Mouse (Mus musculus) spleen, adult 2 months (tissue): ENCODE measurements at regions not wholly inside any gene's neighbourhood (a gene's known extent, or its start where the extent isn't known, plus 50 kb on each side); places are given as distances from the start of the nearest gene placed in this dataset.

Experiments
- DNase-seq, 2 experiments: peaks; one replicate each; pipeline versions ENCODE4 v3.0.0 to v3.0.0-alpha.2; 2012 to 2021; ENCODE audit warnings: low spot score in 2 of 2, low read depth in 1 of 2
- H3K27ac ChIP-seq: fragments of 200-500 bp; 2 replicates; pipeline ENCODE4 v1.5.1; 2012; ENCODE audit warnings: low read length, inconsistent platforms; ENCODE audit not compliant: insufficient read depth
- H3K27me3 ChIP-seq: fragments of 200-500 bp; 2 replicates; pipeline ENCODE4 v1.6.1; 2012; ENCODE audit warnings: mild to moderate bottlenecking, moderate library complexity, low read length, inconsistent platforms; ENCODE audit not compliant: control insufficient read depth, insufficient read depth
- H3K36me3 ChIP-seq: fragments of 200-500 bp; 2 replicates; pipeline ENCODE4 v1.6.1; 2012; ENCODE audit warnings: mild to moderate bottlenecking, low read length, inconsistent platforms; ENCODE audit not compliant: control insufficient read depth, insufficient read depth
- H3K4me1 ChIP-seq: fragments of 200-500 bp; 2 replicates; pipeline ENCODE4 v1.6.1; 2011; ENCODE audit warnings: inconsistent platforms; ENCODE audit not compliant: control insufficient read depth, insufficient read depth, insufficient read length
- H3K4me3 ChIP-seq: fragments of 200-500 bp; 2 replicates; pipeline ENCODE4 v1.5.1; 2011; ENCODE audit warnings: mild to moderate bottlenecking, inconsistent platforms; ENCODE audit not compliant: insufficient read depth, insufficient read length; ENCODE audit errors: extremely low read depth
- CTCF ChIP-seq: fragments of 200-500 bp; IDR thresholded peaks from 2 replicates; pipeline ENCODE4 v1.5.1; 2011; ENCODE audit warnings: mild to moderate bottlenecking, inconsistent platforms; ENCODE audit not compliant: insufficient read depth, insufficient read length, insufficient replicate concordance; ENCODE audit errors: extremely low read depth
- POLR2A ChIP-seq: fragments of 200-500 bp; IDR thresholded peaks from 2 replicates; pipeline ENCODE4 v1.6.1; 2011; ENCODE audit warnings: low read depth, low read length, inconsistent platforms
- WGBS: fragments of 180-500 bp; shearing (Covaris S2); methylation state at CpG from one replicate; pipeline ENCODE4 v1.1.7; 2018; 5-methylcytosine and 5-hydroxymethylcytosine counted together

DNA sequence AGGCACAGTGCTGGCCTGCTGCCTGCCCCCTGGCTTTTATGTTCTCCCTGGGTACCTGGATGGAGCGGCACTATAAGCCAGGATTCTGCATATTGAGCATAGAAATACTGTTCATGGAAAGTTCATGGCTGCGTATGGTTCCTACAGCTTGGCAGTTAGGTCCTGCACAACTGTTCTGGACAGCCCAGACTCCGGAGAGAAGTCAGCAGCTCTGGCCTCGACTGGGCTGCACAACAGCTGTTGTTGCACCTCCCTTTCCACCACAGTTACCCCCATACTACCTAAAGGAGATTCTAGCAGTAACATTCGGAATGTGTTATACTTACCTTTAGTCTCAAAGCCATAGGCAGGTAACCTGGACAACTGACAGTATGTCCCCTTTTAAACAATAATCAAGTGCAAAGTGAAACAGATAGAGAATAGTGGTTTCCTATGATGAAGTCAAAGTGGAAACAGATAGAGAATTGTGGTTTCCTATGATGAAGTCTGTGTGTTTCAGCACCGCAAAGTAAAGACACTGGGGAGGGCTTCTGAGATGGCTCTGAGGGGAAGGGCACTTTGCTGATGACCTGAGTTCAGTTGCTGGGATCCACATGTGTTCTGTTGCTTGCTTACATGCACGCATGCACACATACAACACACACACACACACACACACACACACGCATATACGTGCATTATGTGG, 2099.2 kb downstream of the 4930444P10Rik start:
- Histone ChIP-seq H3K27ac (no peak overlapping the region), H3K4me1 (0 out of 2 replicates have a peak, but pooled peaks cover 2% of the 10 kb centered on the region), H3K36me3 (no peaks in the 10 kb centered on the region), H3K4me3 (no peak overlapping the region), H3K27me3 (no peaks in the 10 kb centered on the region)
- 54% methylated on average over 9 of the region's 9 CpGs for WGBS
- TF ChIP-seq POLR2A (no peak), CTCF (no peak)
- DNase-seq: no peak

DNA sequence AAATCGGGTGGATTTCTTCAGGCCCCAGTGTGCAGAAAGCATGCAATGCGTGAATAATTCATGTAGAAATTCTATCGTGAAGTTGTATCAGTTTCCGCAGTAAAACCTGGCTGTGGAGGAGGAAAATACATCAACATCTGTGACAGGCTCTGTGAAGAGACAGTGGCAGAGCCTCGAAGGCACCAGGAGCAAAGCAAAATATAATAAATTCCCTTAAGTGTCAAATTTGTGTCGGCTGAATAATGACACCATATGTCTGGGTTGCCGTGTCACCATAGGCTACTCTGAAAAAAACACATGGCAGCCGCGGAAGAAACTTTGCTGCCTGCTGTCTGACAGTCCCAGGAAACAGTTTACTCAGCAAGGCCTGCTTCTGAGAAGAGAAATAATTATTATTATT, 2100.1 kb downstream of the 4930444P10Rik start:
- no peak for DNase-seq
- Histone ChIP-seq H3K4me1 (0 out of 2 replicates have a peak, but pooled peaks cover 2% of the 10 kb centered on the region), H3K4me3 (no peak overlapping the region), H3K36me3 (no peaks in the 10 kb centered on the region), H3K27ac (no peak overlapping the region), H3K27me3 (no peaks in the 10 kb centered on the region)
- TF ChIP-seq POLR2A: no peak
- TF ChIP-seq CTCF: no peak
- WGBS: 90% methylated on average over 9 of the region's 9 CpGs

DNA sequence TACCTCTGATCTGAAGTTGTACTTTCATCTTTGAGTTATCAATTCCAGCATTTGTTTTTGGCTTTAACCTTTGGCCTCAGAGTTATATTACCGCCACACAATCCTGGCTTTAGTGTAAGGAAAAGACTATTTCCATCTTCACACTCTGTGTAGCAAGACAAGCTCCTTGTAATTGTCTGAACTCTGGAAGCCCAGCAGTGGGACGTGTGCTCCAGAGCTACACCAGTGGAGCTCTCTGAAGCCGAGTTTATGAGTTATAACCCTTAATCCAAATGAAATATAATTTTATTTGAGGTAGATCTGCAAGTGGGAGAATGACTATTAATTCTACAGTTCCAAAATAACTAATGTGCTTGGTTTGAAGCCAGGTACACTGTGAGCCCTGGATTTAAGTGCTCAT, 2103.8 kb downstream of the 4930444P10Rik start:
- Histone ChIP-seq H3K27me3 (no peaks in the 10 kb centered on the region), H3K4me1 (peaks cover 5% of the 10 kb centered on the region; the same call in 1 of the 2 replicates), H3K4me3 (no peak overlapping the region), H3K36me3 (no peaks in the 10 kb centered on the region), H3K27ac (no peak overlapping the region)
- DNase-seq: no peak
- TF ChIP-seq CTCF (no peak), POLR2A (no peak)
- 80% methylated on average over 3 of the region's 3 CpGs for WGBS

DNA sequence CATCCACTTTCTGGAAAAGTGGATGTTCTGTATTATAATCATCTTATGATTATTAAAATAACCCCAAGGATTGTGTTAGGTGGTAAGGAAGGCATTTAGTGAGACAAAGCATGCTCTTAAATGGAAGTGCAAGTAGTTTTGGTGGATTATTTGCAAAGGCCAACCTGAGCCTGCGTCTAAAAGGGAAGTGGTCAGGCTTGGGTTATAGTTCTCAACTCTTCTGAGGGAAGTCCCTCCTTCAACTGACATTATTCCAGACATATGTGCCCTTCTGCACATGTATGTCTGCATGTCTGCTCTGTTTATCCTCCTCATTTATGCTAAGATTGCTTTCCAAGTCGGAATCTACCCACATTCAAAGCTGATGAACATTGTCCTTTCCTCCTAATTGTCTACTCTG, 2108.3 kb downstream of the 4930444P10Rik start:
- Histone ChIP-seq H3K27ac (no peak overlapping the region), H3K4me3 (no peak overlapping the region), H3K4me1 (peaks cover 13% of the 10 kb centered on the region), H3K36me3 (no peaks in the 10 kb centered on the region), H3K27me3 (no peaks in the 10 kb centered on the region)
- TF ChIP-seq POLR2A: no peak
- TF ChIP-seq CTCF: no peak
- no peak for DNase-seq
- WGBS: 50% methylated on average over 2 of the region's 2 CpGs

DNA sequence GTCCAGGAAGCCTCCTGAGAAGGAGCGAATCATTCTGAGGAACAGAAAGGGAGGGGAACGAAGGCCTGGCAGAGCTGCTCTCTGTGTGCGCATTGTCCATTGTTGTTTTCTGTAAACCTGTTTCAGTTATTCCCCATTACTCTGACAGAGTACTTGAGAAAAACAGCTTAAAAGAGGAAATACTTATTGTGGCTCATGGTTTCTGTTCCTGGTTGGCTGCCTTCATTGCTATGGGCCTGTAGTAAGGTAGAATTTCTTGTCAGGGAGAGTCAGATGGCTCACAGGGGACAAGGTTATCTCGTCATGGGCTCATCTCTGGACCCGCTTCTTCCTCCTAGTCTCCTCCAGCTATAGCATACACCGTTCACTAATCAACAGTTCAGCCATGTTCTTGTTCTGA, 2112.9 kb downstream of the 4930444P10Rik start:
- peak; percentile 28 to 48 for DNase-seq
- TF ChIP-seq POLR2A (no peak), CTCF (no peak)
- Histone ChIP-seq H3K36me3 (no peaks in the 10 kb centered on the region), H3K4me3 (no peak overlapping the region), H3K27me3 (no peaks in the 10 kb centered on the region), H3K4me1 (peaks cover 12% of the 10 kb centered on the region), H3K27ac (peak overlapping the region; percentile 61)
- WGBS: 42% methylated on average over 6 of the region's 6 CpGs

DNA sequence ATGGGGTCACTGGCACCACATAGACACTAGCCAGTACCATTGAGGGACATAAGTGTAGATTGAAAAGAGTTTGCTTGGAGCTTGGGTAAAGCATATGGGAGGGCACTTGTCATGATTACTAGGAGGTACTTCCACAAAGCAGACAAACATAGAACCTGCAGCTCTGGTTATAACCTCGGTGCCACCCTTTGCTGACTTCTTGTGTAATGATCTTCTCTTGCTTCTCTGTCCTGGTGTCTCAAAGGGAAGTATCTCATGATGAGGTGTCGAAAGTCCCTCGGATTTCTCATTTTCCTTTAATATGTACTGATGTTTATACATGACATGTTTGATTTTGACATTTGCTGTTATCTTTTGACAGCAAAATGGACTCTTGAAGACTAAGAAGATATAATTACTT, 2114.5 kb downstream of the 4930444P10Rik start:
- Histone ChIP-seq H3K4me3 (no peak overlapping the region), H3K4me1 (peaks cover 10% of the 10 kb centered on the region), H3K27ac (no peak overlapping the region), H3K36me3 (no peaks in the 10 kb centered on the region), H3K27me3 (no peaks in the 10 kb centered on the region)
- WGBS: 79% methylated on average over 3 of the region's 3 CpGs
- no peak for TF ChIP-seq CTCF
- no peak for TF ChIP-seq POLR2A
- no peak for DNase-seq

DNA sequence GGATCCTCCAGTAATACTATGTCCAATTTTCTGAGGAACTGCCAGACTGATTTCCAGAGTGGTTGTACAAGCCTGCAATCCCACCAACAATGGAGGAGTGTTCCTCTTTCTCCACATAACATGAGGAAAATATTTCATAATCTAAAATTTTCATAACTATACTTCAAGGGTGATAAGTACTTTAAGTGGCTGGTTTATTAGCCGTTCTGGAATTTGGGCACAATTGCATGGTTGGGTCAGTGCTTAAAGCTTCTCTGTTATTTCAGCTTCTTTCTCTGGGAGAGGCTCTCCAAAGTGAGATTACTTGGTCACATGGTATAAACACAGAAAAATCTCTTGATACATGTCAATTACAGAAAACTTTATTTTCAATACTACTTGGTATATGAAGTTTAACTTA, 2115.9 kb downstream of the 4930444P10Rik start:
- no peak for TF ChIP-seq POLR2A
- no peak for TF ChIP-seq CTCF
- no peak for DNase-seq
- peaks cover 10% of the 10 kb centered on the region for H3K4me1 ChIP-seq
- no peaks in the 10 kb centered on the region for H3K36me3 ChIP-seq
- no peak overlapping the region for H3K4me3 ChIP-seq
- no peaks in the 10 kb centered on the region for H3K27me3 ChIP-seq
- WGBS: 87% methylated on average over 1 of the region's 1 CpGs
- H3K27ac ChIP-seq: no peak overlapping the region
